Mouse (Mus musculus) G1E (cell line): ENCODE measurements around the gene Gfod2.

ENCODE experiments used
- CTCF ChIP-seq: IDR thresholded peaks from 2 replicates; pipeline ENCODE4 v1.5.1; 2012; ENCODE audit warnings: low read depth, low read length, inconsistent platforms, mixed read lengths
- GATA1 ChIP-seq: IDR thresholded peaks from 2 replicates; pipeline ENCODE4 v1.6.1; 2012; ENCODE audit warnings: borderline replicate concordance, low read length, inconsistent platforms, mixed read lengths
- GATA2 ChIP-seq: IDR thresholded peaks from 2 replicates; pipeline ENCODE4 v1.6.1; 2012; ENCODE audit warnings: low read depth, low read length, inconsistent platforms, borderline replicate concordance
- POLR2AphosphoS5 ChIP-seq: IDR thresholded peaks from 2 replicates; pipeline ENCODE4 v1.6.1; 2012; ENCODE audit warnings: low read depth, low read length, inconsistent platforms; ENCODE audit not compliant: insufficient replicate concordance

DNA sequence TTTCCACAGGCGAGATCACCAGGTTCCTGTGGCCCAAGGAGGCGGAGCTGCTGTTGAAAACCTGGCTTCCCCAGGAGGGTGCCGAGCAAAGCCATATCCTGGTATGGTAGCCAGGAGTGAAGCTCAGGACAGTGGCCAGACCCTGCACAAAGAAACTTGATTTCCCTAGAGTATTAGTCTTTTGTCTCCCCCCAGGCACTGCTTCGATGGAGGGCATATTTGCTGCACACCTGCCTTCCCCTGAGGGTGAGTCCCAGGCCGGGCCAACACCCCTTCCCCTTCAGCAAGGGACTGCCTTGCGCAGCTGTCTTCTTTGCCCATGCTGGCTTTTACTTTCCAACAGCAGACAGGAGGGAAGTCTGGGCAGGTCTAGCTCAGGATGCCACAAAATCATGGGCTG is 71.9 kb downstream of the Gfod2 start:
- no peak for TF ChIP-seq CTCF
- no peak for TF ChIP-seq POLR2AphosphoS5
- TF ChIP-seq GATA1: no peak
- no peak for TF ChIP-seq GATA2
